In the genomic region with DNA sequence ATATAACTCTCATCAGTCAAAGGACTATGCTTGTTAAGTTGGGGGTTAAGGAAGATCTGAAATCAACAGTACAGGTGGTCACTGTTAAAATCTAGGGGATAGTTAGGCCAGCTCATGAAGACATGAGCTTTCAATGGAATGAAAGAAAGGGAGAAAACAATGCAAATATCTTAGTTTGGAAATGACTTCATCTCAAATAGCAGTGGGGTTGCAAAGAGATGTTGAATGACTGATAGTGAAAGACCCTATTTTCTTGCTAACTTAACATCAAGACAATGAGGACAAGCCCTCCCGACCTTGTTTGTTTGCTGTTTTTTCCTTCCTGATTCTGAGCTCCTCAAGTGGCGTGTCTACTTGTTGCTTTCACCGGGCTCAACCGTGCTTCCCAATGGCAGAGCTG, we compare ENCODE assay signal across 34 mouse cellular contexts.
"Had no signal": no experiment of that assay in that cellular context is flagged by ENCODE, and none has a peak within 500 bp of the region (broad histone marks: within the 10 kb centered on the region; RNA-seq: fewer than 3 reads in every experiment).

No protein-coding gene starts in this region.

- DNase-seq: heart, postnatal 10 days; heart, postnatal 14 days; heart, postnatal 36 days; heart, postnatal 4 days; kidney, adult 11 months; kidney, adult 18-20 months; kidney, adult 2 months; kidney, adult 8-10 months; kidney, adult 9 months; kidney, postnatal 10 days; kidney, postnatal 14 days; kidney, postnatal 25 days; kidney, postnatal 36 days; kidney, postnatal 4 days; layer of hippocampus, adult 9-11 months; layer of hippocampus, postnatal 36 days had no signal

- H3K9me3 ChIP-seq: heart, embryonic 10.5 days; heart, embryonic 12.5 days; heart, embryonic 13.5 days; heart, embryonic 15.5 days; hindbrain, embryonic 10.5 days; hindbrain, embryonic 12.5 days; hindbrain, embryonic 13.5 days; hindbrain, embryonic 15.5 days; intestine, embryonic 15.5 days; kidney, embryonic 15.5 days had no signal

- H3K36me3 ChIP-seq: heart, embryonic 10.5 days; heart, embryonic 12.5 days; heart, embryonic 13.5 days; heart, embryonic 15.5 days; hindbrain, embryonic 10.5 days; hindbrain, embryonic 12.5 days; hindbrain, embryonic 13.5 days; hindbrain, embryonic 15.5 days; intestine, embryonic 15.5 days; kidney, embryonic 15.5 days had no signal

- ATAC-seq: hindbrain, embryonic 16.5 days; hindbrain, postnatal 0 days; intestine, embryonic 15.5 days; intestine, embryonic 16.5 days had no signal

- H3K27ac ChIP-seq: heart, embryonic 10.5 days; heart, embryonic 13.5 days; heart, embryonic 15.5 days; hindbrain, embryonic 10.5 days; hindbrain, embryonic 12.5 days; hindbrain, embryonic 13.5 days; hindbrain, embryonic 14.5 days; hindbrain, embryonic 15.5 days; hindbrain, postnatal 0 days; intestine, embryonic 15.5 days; kidney, embryonic 15.5 days; kidney, postnatal 0 days; layer of hippocampus, adult 2 months; left cerebral cortex, adult 2 months had no signal

- H3K27me3 ChIP-seq: heart, embryonic 12.5 days; heart, embryonic 13.5 days; heart, embryonic 15.5 days; hindbrain, embryonic 12.5 days; hindbrain, embryonic 13.5 days; hindbrain, embryonic 15.5 days; intestine, embryonic 15.5 days; kidney, embryonic 15.5 days had no signal

- H3K4me3 ChIP-seq: heart, embryonic 10.5 days; heart, embryonic 12.5 days; heart, embryonic 13.5 days; heart, embryonic 15.5 days; hindbrain, embryonic 10.5 days; hindbrain, embryonic 12.5 days; hindbrain, embryonic 13.5 days; hindbrain, embryonic 15.5 days; intestine, embryonic 15.5 days; kidney, embryonic 15.5 days; layer of hippocampus, adult 2 months; left cerebral cortex, adult 2 months had no signal

- H3K9ac ChIP-seq: heart, embryonic 12.5 days; heart, embryonic 13.5 days; heart, embryonic 15.5 days; hindbrain, embryonic 12.5 days; hindbrain, embryonic 13.5 days; hindbrain, embryonic 14.5 days; hindbrain, embryonic 15.5 days; intestine, embryonic 15.5 days; kidney, embryonic 15.5 days had no signal

- H3K4me1 ChIP-seq: heart, embryonic 10.5 days; heart, embryonic 12.5 days; heart, embryonic 13.5 days; heart, embryonic 15.5 days; hindbrain, embryonic 10.5 days; hindbrain, embryonic 12.5 days; hindbrain, embryonic 15.5 days had no signal

- H3K4me2 ChIP-seq: heart, embryonic 11.5 days; heart, embryonic 12.5 days; heart, embryonic 13.5 days; heart, embryonic 15.5 days; hindbrain, embryonic 12.5 days; hindbrain, embryonic 13.5 days; hindbrain, embryonic 14.5 days; hindbrain, embryonic 15.5 days; intestine, embryonic 15.5 days; kidney, embryonic 15.5 days had no signal
